Mouse (Mus musculus) MEL-GATA-1-ER (cell line): ENCODE measurements around the gene Jag2.
A peak's percentile ranks its signal among the peaks of the same experiment; 100 is the strongest.

Experiments
- DNase-seq: peaks from one replicate; pipeline ENCODE4 v3.0.0-alpha.2; 2012; ENCODE audit warnings: low read depth; ENCODE audit errors: extremely low read depth

Gene Jag2

DNA sequence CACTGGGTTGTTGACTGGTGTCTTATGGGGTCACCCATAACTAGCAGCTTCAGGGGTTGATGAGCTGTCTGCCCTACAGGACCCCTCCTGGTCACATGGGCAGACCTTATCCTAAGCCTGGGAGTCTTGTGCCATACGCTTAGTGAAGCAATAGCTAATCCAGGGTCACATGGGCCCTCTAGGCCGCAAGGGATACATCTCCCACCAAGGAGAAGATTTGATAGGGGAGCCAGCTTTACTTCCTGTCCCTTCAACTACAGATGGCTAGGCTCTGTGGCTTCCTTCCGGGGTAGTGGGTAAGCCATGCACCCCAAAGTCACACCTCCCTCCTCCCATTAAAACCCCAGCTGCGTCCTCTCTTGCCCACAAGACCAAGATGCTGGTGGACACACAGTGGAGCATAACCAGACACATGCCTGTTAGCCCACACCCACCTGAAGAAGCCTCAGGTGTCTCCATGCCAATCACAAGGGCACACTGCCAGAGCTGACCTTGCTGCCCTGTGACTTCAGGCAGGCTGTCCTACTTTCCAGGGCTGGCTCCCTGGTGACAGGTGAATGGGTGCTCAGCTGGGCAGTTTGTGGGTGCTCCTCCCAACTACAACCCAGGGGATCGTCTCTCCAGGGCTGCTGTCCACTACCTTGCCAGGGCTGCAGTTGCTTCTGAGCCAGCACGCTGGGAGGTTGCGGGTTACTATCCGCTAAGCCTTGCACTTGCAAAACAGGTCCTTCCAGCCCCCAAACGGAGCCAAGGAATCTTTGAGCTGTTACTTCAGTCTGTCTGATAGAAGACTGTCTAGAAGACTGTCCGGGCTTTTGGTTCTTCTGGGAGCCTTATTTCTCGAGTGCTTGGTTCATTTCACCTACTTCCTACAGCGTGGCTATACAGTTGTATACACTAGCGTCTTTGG lies 61.1 kb downstream of the Jag2 start, which contains the start of gene Gpr132:
TSS of gene Gpr132 (minus strand) at position 51 of the 910 bp plus-strand sequence.
- DNase-seq, result no peak

DNA sequence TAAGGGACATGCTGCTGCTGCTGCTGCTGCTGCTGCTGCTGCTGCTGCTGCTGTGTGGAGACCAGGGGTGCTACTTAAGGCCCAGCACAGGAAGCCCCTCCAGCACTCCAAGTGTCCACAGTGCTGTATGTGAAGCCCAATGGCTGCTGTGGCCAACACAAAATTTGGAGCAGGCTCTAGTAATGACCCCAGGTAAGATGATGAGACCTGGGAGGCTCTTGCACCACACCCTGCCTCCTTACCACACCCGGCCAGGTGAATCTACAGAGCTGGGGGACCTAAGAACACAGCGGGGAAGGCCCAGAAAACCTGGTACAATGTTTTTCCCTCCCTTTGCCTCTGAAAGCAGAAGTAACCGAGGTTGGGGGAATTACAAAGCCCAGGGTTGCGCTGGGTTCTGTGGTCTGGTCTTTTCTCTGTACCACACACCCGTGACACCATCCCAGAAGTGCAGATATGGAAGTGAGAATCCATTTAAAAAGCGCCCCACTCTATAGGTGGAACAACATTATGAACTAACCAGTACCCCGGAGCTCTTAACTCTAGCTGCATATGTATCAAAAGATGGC lies 62.4 kb downstream of the Jag2 start:
- no peak for DNase-seq

DNA sequence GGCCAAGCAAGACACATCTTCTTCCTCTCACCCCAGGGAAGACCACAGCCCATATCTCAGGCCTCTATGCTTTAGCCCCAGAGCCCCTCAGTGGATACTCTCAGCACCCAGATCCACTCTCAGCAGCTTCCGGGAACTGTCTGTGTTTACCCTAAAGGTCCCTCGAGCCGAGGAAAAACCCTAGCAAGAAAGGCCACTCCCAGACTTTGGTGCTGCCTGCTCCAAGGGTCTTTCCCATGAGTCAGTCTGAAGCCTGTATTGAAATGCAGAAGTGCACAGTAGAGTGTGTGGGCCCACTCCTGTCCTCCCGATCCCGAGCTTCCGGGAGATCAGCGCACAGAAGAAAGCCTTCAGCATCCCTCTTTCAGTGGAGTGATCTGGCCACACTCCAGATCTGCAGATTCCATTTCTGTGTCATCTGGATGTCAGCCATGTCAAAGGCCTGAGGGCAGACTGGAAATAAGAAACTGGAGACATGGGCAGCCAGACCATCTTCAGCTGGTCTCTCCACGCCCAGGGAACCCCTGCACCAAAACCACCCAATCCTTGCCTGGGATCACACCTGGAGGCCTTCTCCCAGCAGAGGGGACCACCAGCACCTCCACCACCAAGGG lies 63.0 kb downstream of the Jag2 start:
- no peak for DNase-seq

DNA sequence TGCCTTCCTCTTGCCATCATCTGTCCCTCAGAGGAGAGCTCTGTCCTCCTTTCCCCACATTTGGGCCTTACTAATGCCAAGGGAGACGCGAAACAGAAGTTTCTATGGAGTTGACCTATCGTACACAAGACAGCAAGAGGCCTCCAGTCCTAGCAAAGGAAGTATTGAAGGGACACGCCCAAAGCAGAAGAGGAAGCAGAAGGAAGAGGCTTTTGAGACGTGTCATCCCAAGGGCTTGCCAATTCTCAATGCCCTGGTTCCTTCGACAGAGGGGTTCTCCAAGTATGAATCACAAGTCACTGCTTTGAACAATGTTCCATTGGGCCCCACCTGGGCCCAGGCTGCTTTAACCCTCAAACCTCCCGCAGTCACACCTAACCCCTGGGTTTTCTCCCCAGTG lies 64.8 kb downstream of the Jag2 start:
- peak; percentile 89 for DNase-seq

DNA sequence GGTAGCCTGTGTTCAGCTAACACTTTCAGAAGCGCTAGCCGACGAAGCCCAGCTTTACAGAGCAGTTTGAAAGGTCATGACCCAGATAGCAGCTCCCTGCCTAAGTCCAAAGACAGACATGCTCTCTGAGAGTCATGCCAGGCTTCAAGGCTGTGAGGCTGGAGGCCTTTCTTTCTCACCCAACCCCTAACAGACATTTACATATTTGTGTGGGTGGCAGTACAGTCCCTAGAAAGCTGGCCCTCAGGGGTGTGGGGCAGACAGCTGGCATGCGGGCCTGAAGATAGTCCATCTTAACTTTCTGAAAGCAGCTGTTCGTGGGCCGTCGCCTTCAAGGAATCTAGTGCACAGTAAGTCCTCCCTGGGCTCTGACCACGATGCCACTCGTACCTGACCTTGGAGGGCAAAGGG lies 67.7 kb downstream of the Jag2 start:
- DNase-seq, result no peak

DNA sequence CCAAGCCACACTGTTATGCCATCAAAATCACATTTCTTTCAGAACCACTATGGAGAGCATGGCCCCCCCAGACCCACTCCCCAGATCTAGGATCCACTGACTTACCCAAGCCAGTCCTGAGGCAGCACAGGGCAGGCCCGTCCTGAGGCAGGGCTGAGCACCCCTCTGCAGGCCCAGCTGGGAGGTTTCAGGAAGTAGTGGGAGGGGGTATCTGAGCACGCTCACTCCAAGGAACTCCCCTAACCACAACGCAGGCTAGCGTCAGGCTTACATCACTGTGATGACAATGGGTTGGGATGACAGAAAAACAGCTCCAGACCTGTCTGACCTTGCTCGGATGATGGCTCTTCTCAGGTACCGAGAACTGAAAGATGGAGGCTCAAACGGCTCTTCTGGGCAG lies 68.8 kb downstream of the Jag2 start:
- DNase-seq, result no peak

DNA sequence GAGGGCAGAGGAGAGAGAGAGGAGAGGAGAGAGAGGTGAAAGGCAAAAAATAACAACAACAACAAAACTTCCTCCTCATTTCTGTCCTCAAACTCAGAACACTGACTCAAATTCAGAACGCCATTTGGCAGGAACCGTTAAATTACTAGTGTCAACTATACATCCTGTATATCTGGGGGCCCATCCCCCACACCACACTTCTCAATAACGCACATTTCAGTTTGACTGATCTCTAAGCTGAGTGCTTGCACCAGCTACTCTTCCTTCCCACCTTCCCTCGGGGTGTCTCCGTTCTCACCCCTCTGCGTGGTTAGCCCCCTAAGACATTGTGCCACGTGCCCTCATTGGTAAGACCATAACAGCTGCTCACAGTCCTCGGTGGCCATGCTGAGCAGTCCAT lies 69.6 kb downstream of the Jag2 start:
- no peak for DNase-seq

DNA sequence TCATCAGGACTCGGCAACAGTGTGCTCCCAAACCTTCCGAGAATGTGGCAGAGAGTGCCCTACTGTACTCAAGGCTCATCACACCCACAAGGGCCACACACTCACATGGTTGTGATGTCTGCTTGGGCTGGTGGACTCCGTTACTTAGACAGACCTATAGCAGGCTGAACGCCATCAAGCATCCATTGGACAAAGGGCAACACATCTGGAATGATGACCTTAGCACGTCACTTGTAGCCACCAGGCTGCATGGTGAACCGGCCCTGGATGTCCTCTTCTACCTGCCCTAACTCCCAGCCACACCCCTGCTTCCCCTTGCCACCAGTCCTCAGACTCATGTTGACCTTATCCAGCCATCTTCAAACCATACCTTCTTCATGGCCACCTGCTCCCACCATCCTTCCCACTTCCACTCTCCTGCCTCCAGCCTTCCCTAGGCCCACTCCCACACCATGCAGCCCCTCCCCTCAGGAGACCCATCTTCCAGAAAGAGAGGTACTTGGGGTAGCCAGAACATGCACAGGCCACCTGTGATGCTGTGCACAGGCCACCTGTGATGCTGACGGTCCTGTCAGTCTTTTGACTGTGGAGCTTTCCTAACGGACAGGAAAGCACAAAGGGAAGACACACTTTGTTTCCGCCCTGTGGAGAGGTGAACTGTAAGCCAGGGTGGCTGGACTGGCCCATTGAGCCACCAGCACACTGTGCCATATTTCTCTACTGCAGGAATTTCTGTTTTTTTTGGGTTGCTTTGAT lies 70.8 kb downstream of the Jag2 start:
- no peak for DNase-seq
